Mouse (Mus musculus) urinary bladder, postnatal 4 days (tissue): ENCODE results near the gene Cldn5.

ENCODE experiments used
- DNase-seq, 2 experiments: peaks; one replicate each; pipeline ENCODE4 v3.0.0; 2021 to 2022; ENCODE audit warnings: low spot score in 2 of 2

Cldn5 gene

GRCm38 (mm10) chr16:18776556-18777100 lies at the start of gene Cldn5:
Cldn5 (plus strand) TSS chr16:18776847.
- DNase-seq, result no peak

GRCm38 (mm10) chr16:18727536-18728499 lies 48.8 kb upstream of the Cldn5 start:
- no peak for DNase-seq

- DNase-seq, result no peak
Measured at GRCm38 (mm10) chr16:18729185-18729584, 47.5 kb upstream of the Cldn5 start.

- no peak for DNase-seq
Measured at GRCm38 (mm10) chr16:18730640-18731039, 46.0 kb upstream of the Cldn5 start.

GRCm38 (mm10) chr16:18733100-18733956 lies 43.3 kb upstream of the Cldn5 start:
- no peak for DNase-seq

GRCm38 (mm10) chr16:18738303-18738702 lies 38.3 kb upstream of the Cldn5 start:
- no peak for DNase-seq

GRCm38 (mm10) chr16:18746268-18747122 lies 30.2 kb upstream of the Cldn5 start:
- no peak for DNase-seq

- no peak for DNase-seq
Measured at GRCm38 (mm10) chr16:18751101-18751500, 25.5 kb upstream of the Cldn5 start.

- DNase-seq, result no peak
Measured at GRCm38 (mm10) chr16:18751885-18752499, 24.7 kb upstream of the Cldn5 start.

- DNase-seq, result no peak
Measured at GRCm38 (mm10) chr16:18761734-18762133, 14.9 kb upstream of the Cldn5 start.

- no peak for DNase-seq
Measured at GRCm38 (mm10) chr16:18762960-18763359, 13.7 kb upstream of the Cldn5 start.

- no peak for DNase-seq
Measured at GRCm38 (mm10) chr16:18766390-18766789, 10.3 kb upstream of the Cldn5 start.

- no peak for DNase-seq
Measured at GRCm38 (mm10) chr16:18769501-18769900, 7.1 kb upstream of the Cldn5 start.

- DNase-seq, result no peak
Measured at GRCm38 (mm10) chr16:18773936-18774335, 2.7 kb upstream of the Cldn5 start.

GRCm38 (mm10) chr16:18775621-18776555 lies 759 bp upstream of the Cldn5 start:
- DNase-seq, result no peak

- no peak for DNase-seq
Measured at GRCm38 (mm10) chr16:18777101-18778080, 744 bp downstream of the Cldn5 start.

- no peak for DNase-seq
Measured at GRCm38 (mm10) chr16:18778461-18778860, 1.8 kb downstream of the Cldn5 start.

- no peak for DNase-seq
Measured at GRCm38 (mm10) chr16:18781810-18782209, 5.2 kb downstream of the Cldn5 start.
